Comparison of ENCODE assay signal across 33 mouse cellular contexts in genomic region chr4:108989430-108989829, GRCm38 (mm10). TPM values are rescaled to one million over a fixed set of nuclear protein-coding genes. Genes with fewer than 3 reads are reported as not detected.
DNase-seq lines count a peak whose midpoint lies in the region; ATAC-seq and TF ChIP-seq lines count a peak whose summit lies in the region.
"Had no signal": no experiment of that assay in that cellular context is flagged by ENCODE, and none has a peak within 500 bp of the region (broad histone marks: within the 10 kb centered on the region; RNA-seq: fewer than 3 reads in every experiment).

No protein-coding gene starts in this region.

- no peak overlapping the region for H3K4me3 ChIP-seq in liver, embryonic 12.5 days
- no peak overlapping the region for H3K4me3 ChIP-seq in liver, embryonic 11.5 days (ENCODE audit: low read depth, low read length)
- H3K4me3 ChIP-seq in E14TG2a.4 (replicated peaks; ENCODE audit: low read length) (0 out of 2 replicates have a peak overlapping the region, but pooled peaks have one; percentile 8), ES-E14 (ENCODE audit: insufficient read depth in 1 of 2, low read depth in 1 of 2, low read length in 2 of 2, poor library complexity in 1 of 2, severe bottlenecking in 1 of 2) (no peak overlapping the region)
- H3K4me3 ChIP-seq: embryonic facial prominence, embryonic 10.5 days; embryonic facial prominence, embryonic 13.5 days; forebrain, embryonic 10.5 days; forebrain, embryonic 13.5 days; heart, embryonic 15.5 days; hindbrain, embryonic 10.5 days; hindbrain, embryonic 13.5 days; intestine, embryonic 15.5 days had no signal

- H3K36me3 ChIP-seq in liver, embryonic 12.5 days, result no peaks in the 10 kb centered on the region
- H3K36me3 ChIP-seq in liver, embryonic 11.5 days (ENCODE audit: control insufficient read depth, insufficient read depth, low read length), result no peaks in the 10 kb centered on the region
- no peaks in the 10 kb centered on the region for H3K36me3 ChIP-seq in E14TG2a.4 (ENCODE audit: insufficient read depth, low read length)
- no peaks in the 10 kb centered on the region for H3K36me3 ChIP-seq in ES-E14 (ENCODE audit: control insufficient read depth, insufficient read depth, low read length, poor library complexity, severe bottlenecking)
- H3K36me3 ChIP-seq: embryonic facial prominence, embryonic 10.5 days; embryonic facial prominence, embryonic 13.5 days; forebrain, embryonic 10.5 days; G1E; heart, embryonic 15.5 days; hindbrain, embryonic 10.5 days; hindbrain, embryonic 13.5 days; intestine, embryonic 15.5 days had no signal

- no peaks in the 10 kb centered on the region for H3K9me3 ChIP-seq in liver, embryonic 12.5 days (replicated peaks)
- H3K9me3 ChIP-seq in liver, embryonic 11.5 days (ENCODE audit: control insufficient read depth, low read length), result no peaks in the 10 kb centered on the region
- H3K9me3 ChIP-seq in E14TG2a.4 (ENCODE audit: low read length) (no peaks in the 10 kb centered on the region), ES-E14 (ENCODE audit: control insufficient read depth, insufficient read depth, low read depth, low read length) (no peaks in the 10 kb centered on the region)
- H3K9me3 ChIP-seq: embryonic facial prominence, embryonic 10.5 days; embryonic facial prominence, embryonic 13.5 days; forebrain, embryonic 10.5 days; forebrain, embryonic 13.5 days; G1E; heart, embryonic 15.5 days; hindbrain, embryonic 10.5 days; hindbrain, embryonic 13.5 days; intestine, embryonic 15.5 days had no signal

- H3K4me1 ChIP-seq in liver, embryonic 12.5 days, result peaks cover 23% of the 10 kb centered on the region
- no peaks in the 10 kb centered on the region for H3K4me1 ChIP-seq in liver, embryonic 11.5 days (replicated peaks; ENCODE audit: control insufficient read depth, insufficient read depth, low read length)
- peaks cover 52% of the 10 kb centered on the region for H3K4me1 ChIP-seq in E14TG2a.4 (replicated peaks; ENCODE audit: low read depth, low read length)
- peaks cover 5 to 19% of the 10 kb centered on the region in 2 experiments; a peak in 2 of 4 replicates for H3K4me1 ChIP-seq in ES-E14 (ENCODE audit: control insufficient read depth in 2 of 2, insufficient read depth in 2 of 2, low read length in 2 of 2, poor library complexity in 1 of 2)
- H3K4me1 ChIP-seq: embryonic facial prominence, embryonic 10.5 days; embryonic facial prominence, embryonic 13.5 days; forebrain, embryonic 13.5 days; heart, embryonic 15.5 days; hindbrain, embryonic 10.5 days; hindbrain, embryonic 13.5 days; intestine, embryonic 15.5 days had no signal

- ATAC-seq in liver, embryonic 12.5 days, result no peak
- no peak for ATAC-seq in liver, embryonic 11.5 days (replicated peaks; ENCODE audit: low FRiP score)
- 0 out of 2 replicates have a peak, but pooled peaks have one; percentile 2 for ATAC-seq in erythroid progenitor cell, adult 5-6 weeks (replicated peaks; ENCODE audit: low FRiP score, poor library complexity, severe bottlenecking)
- ATAC-seq: activated CD4-positive, CD25-positive, alpha-beta regulatory T cell, adult 4 months; forebrain, embryonic 13.5 days; forebrain, embryonic 16.5 days; hindbrain, embryonic 16.5 days; intestine, embryonic 15.5 days; Patski had no signal

- in situ Hi-C loops in ES-E14 (cut with MboI; ENCODE audit: low sequenced_read_pairs in 2 of 2, unreplicated experiment in 2 of 2), result no loop called here

- TF ChIP-seq CTCF in E14TG2a.4 (conservative IDR thresholded peaks at IDR 0.05; ENCODE audit: low read length), result no peak

- no peak overlapping the region for H3K9ac ChIP-seq in liver, embryonic 12.5 days
- H3K9ac ChIP-seq in liver, embryonic 11.5 days (ENCODE audit: low read depth, low read length), result no peak overlapping the region
- H3K9ac ChIP-seq in ES-E14 (ENCODE audit: insufficient read depth, low read depth, low read length, poor library complexity, severe bottlenecking), result no peak overlapping the region
- H3K9ac ChIP-seq: embryonic facial prominence, embryonic 13.5 days; forebrain, embryonic 13.5 days; heart, embryonic 15.5 days; hindbrain, embryonic 13.5 days; intestine, embryonic 15.5 days had no signal

- WGBS in liver, embryonic 12.5 days (ENCODE audit: insufficient replicate concordance), result 69% methylated on average over 2 of the region's 2 CpGs
- WGBS in liver, embryonic 11.5 days, result 66% methylated on average over 2 of the region's 2 CpGs

- peak overlapping the region; percentile 55; the same call in 1 of the 2 replicates for H3K4me2 ChIP-seq in liver, embryonic 12.5 days
- no peak overlapping the region for H3K4me2 ChIP-seq in liver, embryonic 11.5 days
- H3K4me2 ChIP-seq: embryonic facial prominence, embryonic 13.5 days; forebrain, embryonic 13.5 days; heart, embryonic 11.5 days; heart, embryonic 15.5 days; hindbrain, embryonic 13.5 days; intestine, embryonic 15.5 days had no signal

- peak overlapping the region; percentile 78 for H3K27ac ChIP-seq in liver, embryonic 12.5 days
- no peak overlapping the region for H3K27ac ChIP-seq in liver, embryonic 11.5 days (ENCODE audit: low read depth, low read length)
- H3K27ac ChIP-seq in ES-E14 (ENCODE audit: insufficient read depth, low read depth, low read length, poor library complexity, severe bottlenecking), result peak overlapping the region; percentile 63; the same call in 1 of the 2 replicates
- H3K27ac ChIP-seq: embryonic facial prominence, embryonic 10.5 days; embryonic facial prominence, embryonic 13.5 days; forebrain, embryonic 10.5 days; forebrain, embryonic 13.5 days; heart, embryonic 15.5 days; hindbrain, embryonic 10.5 days; hindbrain, embryonic 13.5 days; intestine, embryonic 15.5 days had no signal

- no peaks in the 10 kb centered on the region for H3K27me3 ChIP-seq in liver, embryonic 12.5 days (replicated peaks)
- no peaks in the 10 kb centered on the region for H3K27me3 ChIP-seq in liver, embryonic 11.5 days (replicated peaks; ENCODE audit: control insufficient read depth, insufficient read depth, low read length)
- no peaks in the 10 kb centered on the region for H3K27me3 ChIP-seq in E14TG2a.4 (ENCODE audit: insufficient read depth, low read length)
- H3K27me3 ChIP-seq: embryonic facial prominence, embryonic 13.5 days; forebrain, embryonic 13.5 days; heart, embryonic 15.5 days; intestine, embryonic 15.5 days; Patski had no signal

- DNase-seq in liver, embryonic 11.5 days (ENCODE audit: low spot score), result no peak
- DNase-seq in ES-E14 (ENCODE audit: low read depth, low spot score), result peak; percentile 46
- no peak for DNase-seq in right cerebral cortex, postnatal 14 days
- DNase-seq in adrenal gland, adult 8-10 months, result no peak
- DNase-seq in gastrocnemius, postnatal 10 days, result no peak
- DNase-seq: adrenal gland, postnatal 10 days; adrenal gland, postnatal 36 days; cerebellum, adult 11 months; cerebellum, adult 2 months; cerebellum, adult 9-11 months; cerebellum, postnatal 25 days; embryo, embryonic 11 days; gastrocnemius, postnatal 14 days; heart, adult 11 months; heart, postnatal 10 days; heart, postnatal 36 days had no signal

TF ChIP-seq in ES-E14, 5 proteins besides CTCF, POLR2A, EP300 and RAD21:
- TF ChIP-seq ZNF384 (IDR thresholded peaks at IDR 0.05; ENCODE audit: low read depth, low read length), result no peak
- no peak for TF ChIP-seq ZC3H11A (IDR thresholded peaks at IDR 0.05; ENCODE audit: borderline replicate concordance, low read depth, low read length)
- TF ChIP-seq CHD2 (IDR thresholded peaks at IDR 0.05; ENCODE audit: low read depth, low read length), result no peak
- TF ChIP-seq MAFK (IDR thresholded peaks at IDR 0.05; ENCODE audit: insufficient read depth, low read depth, low read length), result no peak
- TF ChIP-seq HCFC1 (IDR thresholded peaks at IDR 0.05; ENCODE audit: borderline replicate concordance, insufficient read depth, low read length), result no peak

RNA-seq across cellular contexts. Expression of gene Nrd1, which starts 11.0 kb away (rescaled TPM):
- polyA plus RNA-seq in liver, embryonic 12.5 days (2016; fragmentation: Nextera tagmentation; extraction: Ambion mirVana), result 55.3 and 56.0 TPM in 2 replicates
- 41.3 and 45.0 TPM in 2 replicates for polyA plus RNA-seq in liver, embryonic 11.5 days (2014; fragmentation: Nextera tagmentation; extraction: Ambion mirVana)
- total RNA-seq in ES-E14 (2012; rRNA removed), result 53.9 and 58.5 TPM in 2 replicates
- 207 and 431 TPM in 2 replicates for total RNA-seq in erythroid progenitor cell, adult 5-6 weeks (2015; ENCODE audit: low replicate concordance)
- 190 and 209 TPM in 2 replicates for total RNA-seq in erythroid progenitor cell, adult 5-6 weeks (2017; ENCODE audit: low replicate concordance)
- total RNA-seq in adrenal gland, adult 8-10 months (2022), result 100 to 1,000 TPM; 109 to 148 (median 123) TPM
- total RNA-seq in gastrocnemius, postnatal 10 days (2021), result 100 to 1,000 TPM in 1 of 2 experiments, 10 to 100 TPM in 1; 80.9 to 113 TPM
